Mouse (Mus musculus): ENCODE data around the gene Frs2. TPM values are rescaled to one million over a fixed set of nuclear protein-coding genes. Genes with fewer than 3 reads are reported as not detected.

Frs2 gene
- polyA plus RNA-seq, 1 experiment: 21.1 TPM

DNA sequence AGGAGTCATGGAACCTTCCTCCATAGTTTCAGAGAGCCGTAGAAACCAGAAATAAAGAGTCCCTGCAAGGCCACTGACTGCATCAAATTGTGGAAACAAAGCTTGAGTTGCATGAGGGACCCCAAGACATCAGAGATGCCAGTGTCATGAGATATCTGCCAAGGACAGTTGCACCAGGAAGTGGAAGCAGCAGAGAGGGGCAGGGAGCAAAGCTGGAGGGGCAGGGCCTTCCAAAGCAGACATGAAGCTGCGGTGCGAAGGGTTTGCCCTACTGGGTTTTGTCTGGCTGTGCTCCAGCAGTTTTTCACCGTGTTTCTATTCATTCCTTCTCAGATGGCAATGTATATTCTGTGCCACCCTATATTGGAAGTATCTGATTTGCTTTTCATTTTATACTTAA lies 22.1 kb downstream of the Frs2 start:
- Histone ChIP-seq H3K27me3 (ENCODE audit: control insufficient read depth, insufficient read depth, low read length) (no peaks in the 10 kb centered on the region), H3K4me3 (ENCODE audit: control insufficient read depth, insufficient read depth, low read length) (no peak overlapping the region), H3K36me3 (ENCODE audit: control insufficient read depth, insufficient read depth, low read length) (no peaks in the 10 kb centered on the region), H3K4me1 (replicated peaks; ENCODE audit: control insufficient read depth, insufficient read depth, low read length) (peaks cover 13% of the 10 kb centered on the region), H3K27ac (ENCODE audit: control insufficient read depth, insufficient read depth, low read length) (no peak overlapping the region)
- TF ChIP-seq POLR2A (IDR thresholded peaks at IDR 0.05; ENCODE audit: control insufficient read depth, extremely low read depth, insufficient read depth, low read length, poor library complexity) (no peak), CTCF (IDR thresholded peaks at IDR 0.05; ENCODE audit: borderline replicate concordance, control insufficient read depth, extremely low read depth, insufficient read depth, low read length, poor library complexity) (no peak)
- no peak for DNase-seq
- WGBS: 65% methylated on average over 4 of the region's 4 CpGs

DNA sequence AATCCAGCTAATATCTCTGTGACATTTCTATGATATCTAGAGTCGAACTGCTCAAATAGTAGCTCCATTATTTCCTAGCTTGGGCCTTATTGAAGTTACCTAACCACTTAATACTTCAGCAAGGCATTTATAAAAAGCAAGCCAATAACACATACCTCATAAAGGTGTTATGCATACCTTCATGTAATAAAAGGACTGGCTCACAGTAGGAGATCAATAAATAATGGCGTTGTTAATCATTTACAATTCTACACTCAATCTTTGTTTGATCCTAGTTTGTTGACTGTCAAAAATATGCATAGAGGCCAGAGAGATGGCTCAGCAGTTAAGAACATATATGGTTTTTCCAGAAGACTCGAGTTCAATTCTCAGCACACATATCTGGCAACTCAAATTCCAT lies 26.9 kb downstream of the Frs2 start:
- Histone ChIP-seq H3K27ac (ENCODE audit: control insufficient read depth, insufficient read depth, low read length) (no peak overlapping the region), H3K4me3 (ENCODE audit: control insufficient read depth, insufficient read depth, low read length) (no peak overlapping the region), H3K4me1 (replicated peaks; ENCODE audit: control insufficient read depth, insufficient read depth, low read length) (peaks cover 19% of the 10 kb centered on the region), H3K27me3 (ENCODE audit: control insufficient read depth, insufficient read depth, low read length) (no peaks in the 10 kb centered on the region), H3K36me3 (ENCODE audit: control insufficient read depth, insufficient read depth, low read length) (no peaks in the 10 kb centered on the region)
- TF ChIP-seq POLR2A (IDR thresholded peaks at IDR 0.05; ENCODE audit: control insufficient read depth, extremely low read depth, insufficient read depth, low read length, poor library complexity) (no peak), CTCF (IDR thresholded peaks at IDR 0.05; ENCODE audit: borderline replicate concordance, control insufficient read depth, extremely low read depth, insufficient read depth, low read length, poor library complexity) (no peak)
- DNase-seq: no peak
- 96% methylated on average over 3 of the region's 3 CpGs for WGBS

DNA sequence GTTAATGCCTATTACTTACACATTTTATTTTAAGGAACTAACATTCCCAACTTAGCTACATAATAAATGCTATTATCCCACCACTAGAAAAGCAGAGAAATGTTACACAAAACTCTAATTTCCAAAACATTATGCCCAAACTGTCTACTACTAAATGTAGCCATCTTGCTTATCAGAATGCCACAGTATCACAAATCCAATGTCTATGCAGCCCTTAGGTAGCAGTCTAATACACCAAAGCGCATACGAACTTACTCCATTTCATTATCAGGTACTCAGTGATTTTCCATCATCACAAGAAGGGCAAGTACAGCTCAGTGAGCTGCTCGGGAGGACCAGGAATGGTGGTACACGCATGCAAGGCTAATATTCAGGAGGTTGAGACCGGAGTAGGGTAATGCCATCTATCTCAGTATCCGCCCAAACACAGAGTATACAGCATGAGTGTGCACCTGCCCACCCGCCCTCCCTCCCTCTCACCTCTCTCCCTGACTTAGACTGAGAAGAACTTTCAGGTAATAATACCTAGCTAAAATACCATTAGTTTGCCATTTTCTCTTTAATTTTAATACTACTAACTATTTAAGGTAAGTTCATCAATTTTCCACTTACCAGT lies 28.2 kb downstream of the Frs2 start:
- WGBS: 96% methylated on average over 7 of the region's 7 CpGs
- H3K4me1 ChIP-seq (replicated peaks; ENCODE audit: control insufficient read depth, insufficient read depth, low read length): peaks cover 19% of the 10 kb centered on the region
- H3K27me3 ChIP-seq (ENCODE audit: control insufficient read depth, insufficient read depth, low read length): no peaks in the 10 kb centered on the region
- no peak overlapping the region for H3K4me3 ChIP-seq (ENCODE audit: control insufficient read depth, insufficient read depth, low read length)
- no peaks in the 10 kb centered on the region for H3K36me3 ChIP-seq (ENCODE audit: control insufficient read depth, insufficient read depth, low read length)
- H3K27ac ChIP-seq (ENCODE audit: control insufficient read depth, insufficient read depth, low read length): peak overlapping the region; percentile 31; the same call in 1 of the 2 replicates
- no peak for TF ChIP-seq CTCF (IDR thresholded peaks at IDR 0.05; ENCODE audit: borderline replicate concordance, control insufficient read depth, extremely low read depth, insufficient read depth, low read length, poor library complexity)
- TF ChIP-seq POLR2A (IDR thresholded peaks at IDR 0.05; ENCODE audit: control insufficient read depth, extremely low read depth, insufficient read depth, low read length, poor library complexity): no peak
- DNase-seq: no peak

DNA sequence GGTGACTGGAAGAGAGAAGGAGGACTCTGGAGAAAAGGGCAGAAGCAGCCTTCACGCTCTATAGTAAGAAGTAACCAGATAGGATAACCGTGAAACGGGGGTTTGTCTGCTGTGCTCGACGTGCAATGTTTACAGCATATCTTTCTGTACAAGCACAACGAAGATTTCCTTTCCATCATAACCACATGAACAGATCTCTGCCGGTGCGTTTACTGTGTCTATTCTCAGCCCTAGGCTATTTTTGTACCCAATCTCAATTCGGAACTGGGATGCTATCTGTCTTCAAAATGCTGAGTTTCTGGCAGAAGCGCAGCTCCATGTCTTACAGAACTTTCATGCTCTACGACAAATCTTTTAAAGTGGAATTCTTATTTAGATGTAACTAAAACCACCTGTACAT lies 28.8 kb downstream of the Frs2 start:
- Histone ChIP-seq H3K4me3 (ENCODE audit: control insufficient read depth, insufficient read depth, low read length) (no peak overlapping the region), H3K36me3 (ENCODE audit: control insufficient read depth, insufficient read depth, low read length) (no peaks in the 10 kb centered on the region), H3K27ac (ENCODE audit: control insufficient read depth, insufficient read depth, low read length) (no peak overlapping the region; the same call in 1 of the 2 replicates), H3K27me3 (ENCODE audit: control insufficient read depth, insufficient read depth, low read length) (no peaks in the 10 kb centered on the region), H3K4me1 (replicated peaks; ENCODE audit: control insufficient read depth, insufficient read depth, low read length) (peaks cover 24% of the 10 kb centered on the region)
- no peak for DNase-seq
- 17% methylated on average over 11 of the region's 11 CpGs for WGBS
- TF ChIP-seq POLR2A (IDR thresholded peaks at IDR 0.05; ENCODE audit: control insufficient read depth, extremely low read depth, insufficient read depth, low read length, poor library complexity) (no peak), CTCF (IDR thresholded peaks at IDR 0.05; ENCODE audit: borderline replicate concordance, control insufficient read depth, extremely low read depth, insufficient read depth, low read length, poor library complexity) (no peak)

DNA sequence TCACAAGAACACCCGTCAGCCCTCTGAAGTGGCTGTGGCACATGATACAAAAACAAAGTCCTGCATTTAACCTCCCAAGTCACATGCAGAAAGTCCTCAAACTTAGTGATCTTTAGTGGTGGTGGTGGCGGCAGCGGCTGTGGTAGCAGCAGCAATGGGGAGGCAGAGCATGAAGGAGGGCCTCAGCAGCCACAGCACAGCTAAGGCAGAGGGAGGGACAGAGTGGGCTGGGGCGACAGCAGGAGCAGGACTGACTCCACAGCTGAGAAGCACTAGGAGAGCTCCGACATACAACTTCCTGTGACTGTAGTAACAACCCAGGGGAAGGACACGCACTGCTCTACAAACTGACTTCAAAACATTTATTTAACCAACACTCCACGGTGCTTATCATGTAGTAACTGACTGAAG lies 29.9 kb downstream of the Frs2 start:
- H3K27me3 ChIP-seq (ENCODE audit: control insufficient read depth, insufficient read depth, low read length): no peaks in the 10 kb centered on the region
- DNase-seq: peak; percentile 63
- 7% methylated on average over 7 of the region's 7 CpGs for WGBS

DNA sequence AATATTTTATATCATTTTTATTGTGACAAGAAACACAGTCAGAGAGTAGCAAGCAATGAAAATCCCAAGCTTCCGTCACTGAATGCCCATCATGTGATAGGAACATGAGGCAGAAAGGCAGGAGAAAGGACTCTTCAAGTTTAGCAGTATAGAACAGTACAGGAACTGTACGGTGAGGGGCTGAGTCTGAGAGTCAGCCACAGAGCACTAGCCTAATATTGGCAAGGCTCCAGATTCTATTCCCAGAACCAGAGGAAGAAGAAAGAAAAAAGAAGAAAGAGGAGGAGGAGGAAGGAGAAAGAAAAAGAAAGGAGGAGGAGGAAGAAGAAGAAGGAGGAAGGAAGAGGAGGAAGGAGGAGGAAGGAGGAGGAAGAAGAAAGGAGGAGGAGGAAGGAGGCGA lies 32.7 kb downstream of the Frs2 start:
- WGBS: 74% methylated on average over 3 of the region's 3 CpGs
- DNase-seq: no peak
- Histone ChIP-seq H3K4me1 (replicated peaks; ENCODE audit: control insufficient read depth, insufficient read depth, low read length) (peaks cover 39% of the 10 kb centered on the region), H3K4me3 (ENCODE audit: control insufficient read depth, insufficient read depth, low read length) (no peak overlapping the region), H3K36me3 (ENCODE audit: control insufficient read depth, insufficient read depth, low read length) (no peaks in the 10 kb centered on the region), H3K27ac (ENCODE audit: control insufficient read depth, insufficient read depth, low read length) (no peak overlapping the region; the same call in 1 of the 2 replicates), H3K27me3 (ENCODE audit: control insufficient read depth, insufficient read depth, low read length) (no peaks in the 10 kb centered on the region)
- TF ChIP-seq CTCF (IDR thresholded peaks at IDR 0.05; ENCODE audit: borderline replicate concordance, control insufficient read depth, extremely low read depth, insufficient read depth, low read length, poor library complexity) (no peak), POLR2A (IDR thresholded peaks at IDR 0.05; ENCODE audit: control insufficient read depth, extremely low read depth, insufficient read depth, low read length, poor library complexity) (no peak)

More for the DNA sequence above, 29.9 kb downstream of the Frs2 start:
- Histone ChIP-seq H3K4me3 (ENCODE audit: control insufficient read depth, insufficient read depth, low read length) (no peak overlapping the region), H3K4me1 (replicated peaks; ENCODE audit: control insufficient read depth, insufficient read depth, low read length) (peaks cover 29% of the 10 kb centered on the region), H3K27ac (ENCODE audit: control insufficient read depth, insufficient read depth, low read length) (peak overlapping the region; percentile 84), H3K36me3 (ENCODE audit: control insufficient read depth, insufficient read depth, low read length) (no peaks in the 10 kb centered on the region)
- TF ChIP-seq POLR2A (IDR thresholded peaks at IDR 0.05; ENCODE audit: control insufficient read depth, extremely low read depth, insufficient read depth, low read length, poor library complexity) (no peak), CTCF (IDR thresholded peaks at IDR 0.05; ENCODE audit: borderline replicate concordance, control insufficient read depth, extremely low read depth, insufficient read depth, low read length, poor library complexity) (no peak)
